Mouse (Mus musculus): ENCODE measurements around the gene Golga2.
A peak's percentile ranks its signal among the peaks of the same experiment; 100 is the strongest.

Golga2 gene

GRCm38 (mm10) chr2:32318709-32319585, 31.8 kb downstream of the Golga2 start:
- DNase-seq: no peak

- DNase-seq: peak; percentile 31
These were observed 32.7 kb downstream of the Golga2 start for GRCm38 (mm10) chr2:32319586-32320580.

GRCm38 (mm10) chr2:32320721-32321120, 33.5 kb downstream of the Golga2 start:
- DNase-seq: no peak

GRCm38 (mm10) chr2:32321591-32322298, 34.6 kb downstream of the Golga2 start:
- no peak for DNase-seq

GRCm38 (mm10) chr2:32322754-32323741, 35.9 kb downstream of the Golga2 start:
- DNase-seq: no peak

- DNase-seq: no peak
These were observed 37.1 kb downstream of the Golga2 start for GRCm38 (mm10) chr2:32324322-32324721.

- no peak for DNase-seq
These were observed 38.2 kb downstream of the Golga2 start for GRCm38 (mm10) chr2:32325342-32325741.

- DNase-seq: no peak
These were observed 40.0 kb downstream of the Golga2 start for GRCm38 (mm10) chr2:32327200-32327599.

GRCm38 (mm10) chr2:32328911-32329460, 41.8 kb downstream of the Golga2 start:
- no peak for DNase-seq

- no peak for DNase-seq
These were observed 42.3 kb downstream of the Golga2 start for GRCm38 (mm10) chr2:32329531-32329930.

GRCm38 (mm10) chr2:32332159-32332558, 45.0 kb downstream of the Golga2 start:
- no peak for DNase-seq

- DNase-seq: no peak
These were observed 48.7 kb downstream of the Golga2 start for GRCm38 (mm10) chr2:32335888-32336287.

GRCm38 (mm10) chr2:32339912-32340642, 52.9 kb downstream of the Golga2 start:
- no peak for DNase-seq

GRCm38 (mm10) chr2:32340836-32341633, 53.9 kb downstream of the Golga2 start:
- no peak for DNase-seq

- DNase-seq: no peak
These were observed 54.4 kb downstream of the Golga2 start for GRCm38 (mm10) chr2:32341634-32341939.

- no peak for DNase-seq
These were observed 54.9 kb downstream of the Golga2 start for GRCm38 (mm10) chr2:32342039-32342438.

- DNase-seq: no peak
These were observed 55.6 kb downstream of the Golga2 start for GRCm38 (mm10) chr2:32342539-32343350.

- no peak for DNase-seq
These were observed 56.1 kb downstream of the Golga2 start for GRCm38 (mm10) chr2:32343351-32343671.

- no peak for DNase-seq
These were observed 56.9 kb downstream of the Golga2 start for GRCm38 (mm10) chr2:32344056-32344455.
